Mouse (Mus musculus) stomach, postnatal 0 days (tissue): Measurements from ENCODE around the gene Itga6.

ENCODE experiments used
- CTCF ChIP-seq: IDR thresholded peaks from 2 replicates; pipeline ENCODE4 v1.5.1; 2016; ENCODE audit warnings: antibody characterized with exemption, low read depth, mild to moderate bottlenecking, moderate library complexity
- EP300 ChIP-seq: optimal IDR thresholded peaks from 2 replicates; pipeline ENCODE3; 2016; ENCODE audit warnings: antibody characterized with exemption

DNA sequence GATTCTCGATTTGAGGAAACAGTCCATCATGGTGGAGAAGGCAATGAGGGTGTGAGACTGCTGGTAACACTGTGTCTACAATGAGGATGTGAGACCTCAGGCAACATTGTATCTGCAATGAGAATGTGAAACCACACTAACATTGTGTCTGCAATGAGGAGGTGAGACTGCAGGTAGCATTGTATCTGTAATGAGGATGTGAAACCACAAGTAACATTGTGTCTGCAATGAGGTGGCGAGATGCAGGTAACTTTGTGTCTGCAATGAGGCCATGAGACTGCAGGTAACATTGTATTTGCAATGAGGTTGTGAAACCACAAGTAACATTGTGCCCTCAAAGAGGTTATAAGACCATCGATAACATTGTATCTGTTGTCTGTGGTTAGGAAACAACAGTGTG lies 44.1 kb upstream of the Itga6 start:
- no peak for TF ChIP-seq EP300
- TF ChIP-seq CTCF = no peak
